Mouse (Mus musculus): ENCODE results near the gene Klra17. TPM values are rescaled to one million over a fixed set of nuclear protein-coding genes. Genes with fewer than 3 reads are reported as not detected.

The Klra17 gene
- polyA plus RNA-seq (2014; fragmentation: Illumina TruSeq; extraction: RNeasy Lipid Tissue Mini Kit (QIAGEN cat#74804)): 0.80 TPM

GRCm38 (mm10) chr6:129876549-129876948 is at the start of gene Klra17:
Klra17 (minus strand) TSS chr6:129876672.

DNA sequence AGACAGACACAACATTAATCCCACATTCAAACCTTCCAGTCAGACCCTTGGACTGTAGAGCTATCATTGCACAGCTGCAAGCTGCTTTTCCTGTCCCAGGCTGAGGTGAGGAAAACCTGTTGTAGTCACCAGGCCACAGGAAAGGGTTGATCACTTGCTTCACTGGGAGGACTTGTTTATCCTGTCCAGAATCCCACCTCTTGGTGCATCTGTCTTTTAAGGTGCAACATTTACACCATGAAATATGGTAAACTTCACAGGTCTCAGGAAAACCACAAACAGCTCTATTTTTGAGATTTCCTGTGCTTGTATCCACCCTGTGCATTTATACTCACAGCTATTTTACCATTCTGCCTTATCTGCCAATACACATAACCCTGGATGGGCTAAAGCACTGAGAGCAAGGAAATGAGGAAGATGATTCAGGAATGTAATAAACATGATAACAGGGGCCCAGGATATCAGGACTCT is 41.0 kb upstream of the Klra17 start, which contains the start of gene Klra5:
Klra5 (minus strand) TSS at position 175 of the 471 bp plus-strand sequence.

DNA sequence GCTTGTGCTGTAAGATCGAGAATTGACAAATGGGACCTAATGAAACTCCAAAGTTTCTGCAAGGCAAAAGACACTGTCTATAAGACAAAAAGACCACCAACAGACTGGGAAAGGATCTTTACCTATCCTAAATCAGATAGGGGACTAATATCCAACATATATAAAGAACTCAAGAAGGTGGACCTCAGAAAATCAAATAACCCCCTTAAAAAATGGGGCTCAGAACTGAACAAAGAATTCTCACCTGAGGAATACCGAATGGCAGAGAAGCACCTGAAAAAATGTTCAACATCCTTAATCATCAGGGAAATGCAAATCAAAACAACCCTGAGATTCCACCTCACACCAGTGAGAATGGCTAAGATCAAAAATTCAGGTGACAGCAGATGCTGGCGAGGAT is 14.1 kb downstream of the Klra17 start, which contains the start of gene Gm17631:
Gm17631 (plus strand) TSS at position 301 of the 400 bp plus-strand sequence.

GRCm38 (mm10) chr6:129784170-129784569 is 92.3 kb downstream of the Klra17 start, which contains the start of gene Gm156:
Gm156 (minus strand) TSS chr6:129784270.

Other genes with a start within 250 kb of the Klra17 start
- not detected for gene Klrc3, start 233.3 kb downstream of the Klra17 start, polyA plus RNA-seq (2014; fragmentation: Illumina TruSeq; extraction: RNeasy Lipid Tissue Mini Kit (QIAGEN cat#74804))
- 0.37 TPM for gene Klrc2, start 216.0 kb downstream of the Klra17 start, polyA plus RNA-seq (2014; fragmentation: Illumina TruSeq; extraction: RNeasy Lipid Tissue Mini Kit (QIAGEN cat#74804))
- gene Klrc1, start 197.7 kb downstream of the Klra17 start, polyA plus RNA-seq (2014; fragmentation: Illumina TruSeq; extraction: RNeasy Lipid Tissue Mini Kit (QIAGEN cat#74804)): 0.43 TPM
- 1.1 TPM for gene Klri1, start 159.5 kb downstream of the Klra17 start, polyA plus RNA-seq (2014; fragmentation: Illumina TruSeq; extraction: RNeasy Lipid Tissue Mini Kit (QIAGEN cat#74804))
- gene Klri2, start 136.2 kb downstream of the Klra17 start, polyA plus RNA-seq (2014; fragmentation: Illumina TruSeq; extraction: RNeasy Lipid Tissue Mini Kit (QIAGEN cat#74804)): 0.48 TPM
- not detected for gene Gm156, start 92.4 kb downstream of the Klra17 start, polyA plus RNA-seq (2014; fragmentation: Illumina TruSeq; extraction: RNeasy Lipid Tissue Mini Kit (QIAGEN cat#74804))
- not detected for gene Gm17631, start 14.0 kb downstream of the Klra17 start, polyA plus RNA-seq (2014; fragmentation: Illumina TruSeq; extraction: RNeasy Lipid Tissue Mini Kit (QIAGEN cat#74804))
- gene Klra5, start 41.0 kb upstream of the Klra17 start, polyA plus RNA-seq (2014; fragmentation: Illumina TruSeq; extraction: RNeasy Lipid Tissue Mini Kit (QIAGEN cat#74804)): not detected
- gene Klra6, start 150.3 kb upstream of the Klra17 start, polyA plus RNA-seq (2014; fragmentation: Illumina TruSeq; extraction: RNeasy Lipid Tissue Mini Kit (QIAGEN cat#74804)): not detected
- gene Klra4, start 190.6 kb upstream of the Klra17 start, polyA plus RNA-seq (2014; fragmentation: Illumina TruSeq; extraction: RNeasy Lipid Tissue Mini Kit (QIAGEN cat#74804)): 1.4 TPM